Mouse (Mus musculus): ENCODE measurements around the gene Ucp1. TPM values are rescaled to one million over a fixed set of nuclear protein-coding genes. Genes with fewer than 3 reads are reported as not detected.

Gene Ucp1
- total RNA-seq, 2 experiments from 2014 or later, result not detected

DNA sequence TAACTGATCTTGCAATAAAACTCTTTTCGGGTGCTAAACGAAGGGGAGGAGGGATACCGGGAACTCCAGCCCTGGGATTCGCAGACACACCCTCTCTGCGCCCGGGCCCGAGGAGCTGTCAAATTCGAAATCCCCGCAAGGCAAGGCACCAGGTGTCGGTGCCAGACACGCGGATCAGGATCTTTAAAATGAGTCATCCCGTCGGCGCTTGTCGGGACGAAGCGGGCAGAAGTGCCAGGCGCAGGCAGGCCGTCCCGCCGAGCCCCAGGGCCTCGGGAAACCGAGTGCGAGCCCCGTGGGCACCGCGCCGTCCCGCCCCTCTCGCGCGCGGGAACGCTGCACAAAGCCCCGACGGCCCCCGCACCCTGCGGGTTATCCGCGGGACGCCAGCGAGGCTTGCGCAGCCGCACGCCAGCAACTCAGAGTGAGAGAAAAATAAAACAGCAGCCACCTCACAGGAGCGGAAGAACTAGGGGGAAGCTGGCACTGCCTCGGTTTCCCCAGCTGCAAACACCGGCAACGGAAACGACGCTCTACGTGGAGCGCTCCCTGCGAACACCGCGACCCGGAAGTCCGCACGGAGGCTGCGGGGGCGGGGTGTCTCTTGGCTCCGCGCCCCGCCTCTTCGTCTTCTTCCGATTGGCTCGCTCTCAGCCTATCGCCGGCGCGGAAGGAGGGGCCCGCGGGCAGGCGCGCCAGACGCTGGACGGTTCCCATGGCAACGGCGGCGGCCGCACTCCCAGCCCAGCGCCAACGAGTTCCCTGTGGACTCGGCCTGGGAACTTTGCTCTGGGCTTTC lies 41.9 kb downstream of the Ucp1 start, which contains the start of gene Elmod2:
Gene Elmod2 (minus strand): TSS at position 588 of the 799 bp plus-strand sequence.
- peak; percentile 96 for DNase-seq (ENCODE audit: low spot score)

DNA sequence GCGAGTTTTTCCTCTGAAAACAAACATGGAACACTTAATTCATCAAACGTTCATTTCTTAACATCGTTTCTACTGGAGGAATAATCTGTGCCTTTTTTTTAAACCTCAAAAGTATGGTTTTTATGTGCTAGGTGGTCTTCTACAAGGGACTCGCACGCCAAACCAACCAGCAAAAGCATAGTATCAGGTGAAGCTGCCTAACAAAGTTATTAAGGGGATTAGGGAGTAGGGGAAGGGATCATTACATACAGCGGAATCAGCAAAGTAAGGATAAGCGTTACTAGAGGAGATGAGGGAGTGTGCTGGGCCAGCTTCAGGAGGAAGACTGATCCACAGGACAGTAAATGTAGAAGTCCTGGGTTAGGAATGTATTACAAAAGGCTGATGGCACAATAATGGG lies 42.7 kb downstream of the Ucp1 start:
- DNase-seq (ENCODE audit: low spot score), result no peak

DNA sequence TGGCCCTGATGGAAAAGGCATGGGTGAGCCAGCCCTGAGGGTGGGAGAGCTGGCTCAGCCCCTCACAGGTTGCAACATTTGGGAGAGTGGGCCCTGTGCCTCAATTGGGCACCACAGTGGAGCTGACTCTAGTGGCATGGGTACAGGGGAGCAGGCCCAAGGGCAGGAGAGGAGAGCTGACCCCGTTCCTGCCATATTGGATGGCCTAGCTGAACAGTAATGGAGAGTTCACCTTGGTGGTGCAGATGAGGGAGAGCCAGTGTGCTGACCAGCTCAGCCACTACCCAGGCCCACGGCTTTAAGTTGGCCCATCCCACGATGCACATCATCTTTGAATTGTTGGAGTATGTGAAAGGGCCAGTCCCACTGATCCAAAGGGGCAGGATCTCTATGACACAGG lies 51.9 kb downstream of the Ucp1 start:
- no peak for DNase-seq (ENCODE audit: low spot score)

DNA sequence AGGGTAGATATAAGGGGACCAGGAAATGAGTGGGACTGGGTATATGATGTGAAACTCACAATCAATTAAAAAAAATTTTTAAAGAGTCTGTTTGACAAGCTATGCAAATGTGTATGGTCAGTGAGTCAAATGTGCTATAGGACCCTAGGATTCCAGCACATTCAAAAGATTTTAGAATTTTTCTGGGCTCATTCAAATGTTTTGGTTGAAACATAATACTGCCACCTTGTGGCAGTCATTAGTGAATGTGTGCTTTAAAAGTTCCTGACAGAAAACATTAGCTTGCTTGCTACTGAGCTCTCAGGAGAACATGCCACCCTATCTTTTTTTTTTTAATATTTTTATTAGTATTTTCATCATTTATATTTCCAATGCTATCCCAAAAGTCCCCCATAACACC lies 52.5 kb downstream of the Ucp1 start:
- DNase-seq (ENCODE audit: low spot score), result no peak

Other genes starting within 250 kb of the Ucp1 start
- gene Tbc1d9, start 125.0 kb upstream of the Ucp1 start, total RNA-seq (2021), result 1 to 10 TPM in 1 of 2 experiments, under 1 TPM in 1; 0.64 to 1.3 TPM
- not detected for gene Gm10645, start 124.2 kb upstream of the Ucp1 start, total RNA-seq (2021)
- gene Elmod2, start 42.1 kb downstream of the Ucp1 start, total RNA-seq (2021), result 1 to 10 TPM; 5.2 to 6.9 TPM
- gene Mgat4d, start 58.1 kb downstream of the Ucp1 start, total RNA-seq (2021), result not detected
- not detected for gene Clgn, start 99.5 kb downstream of the Ucp1 start, total RNA-seq (2021)
- gene Scoc, start 168.0 kb downstream of the Ucp1 start, total RNA-seq (2021), result 10 to 100 TPM; 52.2 to 55.3 TPM
- not detected for gene Olfr370, start 245.4 kb downstream of the Ucp1 start, total RNA-seq (2021)

All from gastrocnemius, adult 18-20 months (tissue).